Mouse (Mus musculus): ENCODE measurements around the gene Olfr1020.

Olfr1020 gene

DNA sequence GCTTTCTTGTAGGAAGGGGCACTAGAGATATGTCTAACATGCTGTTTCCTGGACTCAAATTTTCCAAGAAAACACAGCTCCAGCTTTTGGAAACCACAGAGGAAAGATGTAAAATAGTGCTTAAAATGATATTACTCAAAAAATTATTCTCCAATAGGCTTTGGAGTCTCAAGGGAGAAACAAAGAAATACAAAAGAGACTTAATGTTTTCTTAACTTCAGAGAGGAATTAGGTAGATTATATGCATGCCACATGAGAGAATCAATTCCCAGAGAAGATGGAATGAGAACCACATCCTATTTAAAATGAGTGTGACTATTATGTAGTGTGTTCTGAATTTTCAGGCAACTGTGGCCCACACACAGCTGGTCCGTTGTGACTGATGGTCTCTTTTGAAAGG is at the start of gene Olfr1020:
Olfr1020 (plus strand) TSS at position 301 of the 400 bp plus-strand sequence.
- in situ Hi-C loops (cut with MboI, MseI) = no loop called here

DNA sequence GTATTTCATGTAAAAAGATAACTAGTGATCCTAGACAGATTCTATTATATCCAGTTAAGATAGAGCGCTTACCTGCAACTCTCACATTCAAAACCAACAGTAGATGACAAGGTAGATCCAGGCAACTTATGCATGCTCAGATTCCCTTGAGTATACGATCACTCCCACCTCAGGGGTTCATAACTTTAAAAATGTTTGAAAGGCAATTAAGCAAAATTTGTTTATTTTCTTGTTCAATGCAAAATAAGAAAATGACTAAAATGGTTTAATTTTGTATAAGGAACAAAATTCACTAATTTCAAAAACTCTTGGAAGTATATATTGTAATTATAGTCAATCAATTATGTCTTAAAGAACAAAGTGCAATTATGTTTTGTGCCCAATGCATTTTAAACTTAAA is 44.4 kb upstream of the Olfr1020 start, which contains the start of gene Olfr1016:
Olfr1016 (minus strand) TSS at position 101 of the 400 bp plus-strand sequence.
- in situ Hi-C loops (cut with MboI, MseI) = no loop called here

DNA sequence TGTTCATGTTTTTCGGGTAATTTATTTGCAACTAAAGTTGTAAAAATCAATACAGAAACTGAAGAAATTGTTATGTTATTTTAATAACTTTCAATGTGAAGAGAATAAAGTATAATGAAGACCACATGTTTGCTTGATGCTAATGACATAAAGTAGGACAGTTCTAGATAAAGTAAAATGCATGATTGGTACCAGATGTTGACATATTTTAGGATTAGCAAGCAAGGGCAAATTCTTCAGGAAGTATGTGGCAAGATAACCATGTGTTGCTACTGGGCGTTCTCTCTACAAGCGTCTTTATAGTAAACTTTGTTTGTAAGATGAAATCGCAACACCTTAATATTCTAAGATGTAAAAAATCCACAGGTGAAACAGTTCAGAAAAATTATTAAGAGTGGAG is 42.3 kb upstream of the Olfr1020 start:
- in situ Hi-C loops (cut with MboI, MseI) = no loop called here

DNA sequence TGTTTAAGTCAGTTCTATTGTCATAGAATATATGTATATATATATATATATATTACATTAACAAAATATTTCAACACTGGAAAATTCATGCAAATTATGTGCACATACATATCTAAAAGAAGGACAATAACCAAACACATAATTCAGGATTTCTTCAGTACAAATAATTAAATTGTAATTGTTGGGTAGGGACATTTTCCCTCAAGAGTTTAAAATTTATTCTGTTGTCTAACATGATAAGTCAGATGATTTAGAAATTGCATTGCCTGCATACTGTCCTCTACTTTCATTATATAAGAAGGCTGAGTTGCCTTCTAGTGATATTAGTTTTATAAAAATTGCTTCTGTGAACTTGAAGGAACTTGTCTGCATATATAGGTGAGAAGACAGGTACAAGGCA is 28.7 kb upstream of the Olfr1020 start, which contains the start of gene Olfr1018:
Olfr1018 (plus strand) TSS at position 301 of the 400 bp plus-strand sequence.
- in situ Hi-C loops (cut with MboI, MseI) = no loop called here

DNA sequence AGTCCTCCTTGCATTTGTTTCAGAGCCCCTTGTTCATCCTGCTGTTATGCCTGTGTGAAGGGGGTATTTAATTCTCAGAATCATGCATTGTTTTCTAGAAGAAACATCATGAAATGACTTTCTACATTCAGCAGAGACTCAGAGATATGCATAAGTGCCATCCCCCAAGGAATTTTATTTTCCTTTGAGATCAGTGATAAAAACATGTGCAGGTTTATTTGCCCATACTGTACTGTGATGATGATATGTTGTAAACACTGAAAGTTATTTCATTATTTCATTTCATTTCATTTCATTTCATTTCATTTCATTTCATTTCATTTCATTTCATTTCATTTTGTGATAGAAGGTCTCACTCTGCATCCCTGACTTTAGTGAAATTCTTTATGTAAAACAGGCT is 1.4 kb upstream of the Olfr1020 start, which contains the start of gene Olfr1019:
Olfr1019 (minus strand) TSS at position 101 of the 400 bp plus-strand sequence.
- in situ Hi-C loops (cut with MboI, MseI) = no loop called here

DNA sequence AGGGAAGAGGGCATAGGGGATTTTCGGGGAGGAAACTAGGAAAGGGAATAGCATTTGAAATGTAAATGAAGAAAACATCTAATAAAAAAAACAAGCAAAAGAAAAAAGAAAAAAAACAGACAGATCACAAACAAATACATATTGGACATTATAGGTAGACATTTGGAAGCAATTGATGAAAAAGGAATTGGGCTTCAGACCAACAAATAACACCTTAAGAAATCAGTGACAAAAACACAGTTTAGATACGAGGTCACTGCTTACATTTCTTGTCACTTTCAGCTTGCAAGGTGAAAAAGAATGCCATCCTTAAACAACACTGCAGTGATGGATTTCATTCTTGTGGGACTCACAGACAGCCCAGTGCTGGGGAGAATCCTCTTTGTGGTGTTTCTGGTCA is 21.5 kb downstream of the Olfr1020 start, which contains the start of gene Olfr1022:
Olfr1022 (plus strand) TSS at position 301 of the 400 bp plus-strand sequence.
- in situ Hi-C loops (cut with MboI, MseI) = no loop called here

DNA sequence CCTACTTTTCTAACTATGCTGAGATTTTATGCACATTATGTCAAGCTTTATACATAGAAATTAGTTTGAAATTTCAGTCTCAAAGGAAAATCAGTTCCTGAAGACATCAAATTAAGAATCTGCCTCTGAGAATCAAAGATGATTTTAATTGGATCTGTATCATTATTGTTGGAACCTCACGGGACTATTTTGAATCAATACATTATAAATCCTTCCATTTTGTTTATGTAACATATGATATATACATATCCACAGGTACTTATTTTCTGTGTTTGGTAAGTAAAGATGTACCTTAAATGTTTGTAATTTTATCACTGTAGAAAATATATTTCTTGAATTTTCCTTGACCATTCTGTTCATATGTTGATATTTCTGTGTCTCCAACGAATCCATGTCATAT is 38.5 kb downstream of the Olfr1020 start, which contains the start of gene Olfr1023:
Olfr1023 (plus strand) TSS at position 301 of the 400 bp plus-strand sequence.
- in situ Hi-C loops (cut with MboI, MseI) = no loop called here

Data from T-helper 1 cell (primary cell).